Mouse (Mus musculus): Measurements from ENCODE around the gene Dpy30. TPM values are rescaled to one million over a fixed set of nuclear protein-coding genes. Genes with fewer than 3 reads are reported as not detected.

Gene Dpy30
- total RNA-seq (2023), result 40.3 TPM

DNA sequence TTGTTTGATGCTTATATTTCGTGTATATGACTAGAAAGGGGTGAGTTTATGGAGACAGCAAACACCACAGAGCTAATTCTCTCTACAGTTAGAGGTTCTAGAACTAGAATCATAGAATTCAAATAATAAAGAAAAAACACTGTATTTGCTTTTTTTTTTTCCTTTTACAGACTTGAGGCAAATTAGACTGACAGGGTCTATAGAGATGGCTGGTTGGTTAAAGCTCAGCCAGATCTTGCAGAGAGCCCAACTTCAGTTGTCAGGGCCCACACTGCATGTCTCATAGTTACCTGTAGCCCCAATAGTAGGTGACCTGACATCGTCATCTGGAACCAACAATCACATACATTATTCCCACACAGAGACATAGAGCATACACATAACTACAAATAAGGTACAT is at the start of gene Dpy30:
Gene Dpy30 (minus strand): TSS at position 101 of the 400 bp plus-strand sequence.

DNA sequence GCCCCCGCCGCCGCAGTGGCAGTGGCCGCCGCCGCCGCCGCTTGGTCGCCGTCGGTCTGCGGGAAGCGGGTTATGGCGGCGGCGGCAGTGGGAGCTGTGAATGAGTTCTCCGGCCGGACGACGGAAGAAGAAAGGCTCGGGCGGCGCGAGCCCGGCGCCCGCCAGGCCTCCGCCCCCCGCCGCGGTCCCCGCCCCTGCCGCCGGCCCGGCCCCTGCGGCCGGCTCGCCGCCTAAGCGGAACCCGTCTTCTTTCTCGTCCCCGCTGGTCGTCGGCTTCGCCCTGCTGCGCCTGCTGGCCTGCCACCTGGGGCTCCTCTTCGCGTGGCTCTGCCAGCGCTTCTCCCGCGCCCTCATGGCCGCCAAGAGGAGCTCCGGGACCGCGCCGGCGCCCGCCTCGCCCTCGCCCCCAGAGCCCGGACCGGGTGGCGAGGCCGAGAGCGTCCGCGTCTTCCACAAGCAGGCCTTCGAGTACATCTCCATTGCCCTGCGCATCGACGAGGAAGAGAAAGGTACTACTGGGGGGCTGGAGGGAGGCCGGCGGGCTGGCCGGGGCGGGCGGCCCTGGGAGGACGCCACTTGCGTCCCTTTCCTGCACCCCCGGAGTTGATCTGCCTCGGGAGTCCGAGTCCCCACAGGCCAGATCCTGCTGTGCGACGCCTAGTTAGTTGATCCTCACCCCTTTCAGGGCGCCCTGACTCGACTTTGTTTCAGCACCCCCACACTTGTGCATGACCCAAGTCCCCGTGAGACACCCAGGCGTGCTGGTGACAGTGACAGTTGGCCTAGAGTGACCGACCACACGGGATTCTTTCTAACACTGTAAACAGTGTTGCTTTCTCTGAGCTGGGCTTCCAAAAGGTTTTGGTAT is 15.4 kb upstream of the Dpy30 start, which contains the start of gene Spast:
Gene Spast (plus strand): TSS at position 51 of the 868 bp plus-strand sequence.

DNA sequence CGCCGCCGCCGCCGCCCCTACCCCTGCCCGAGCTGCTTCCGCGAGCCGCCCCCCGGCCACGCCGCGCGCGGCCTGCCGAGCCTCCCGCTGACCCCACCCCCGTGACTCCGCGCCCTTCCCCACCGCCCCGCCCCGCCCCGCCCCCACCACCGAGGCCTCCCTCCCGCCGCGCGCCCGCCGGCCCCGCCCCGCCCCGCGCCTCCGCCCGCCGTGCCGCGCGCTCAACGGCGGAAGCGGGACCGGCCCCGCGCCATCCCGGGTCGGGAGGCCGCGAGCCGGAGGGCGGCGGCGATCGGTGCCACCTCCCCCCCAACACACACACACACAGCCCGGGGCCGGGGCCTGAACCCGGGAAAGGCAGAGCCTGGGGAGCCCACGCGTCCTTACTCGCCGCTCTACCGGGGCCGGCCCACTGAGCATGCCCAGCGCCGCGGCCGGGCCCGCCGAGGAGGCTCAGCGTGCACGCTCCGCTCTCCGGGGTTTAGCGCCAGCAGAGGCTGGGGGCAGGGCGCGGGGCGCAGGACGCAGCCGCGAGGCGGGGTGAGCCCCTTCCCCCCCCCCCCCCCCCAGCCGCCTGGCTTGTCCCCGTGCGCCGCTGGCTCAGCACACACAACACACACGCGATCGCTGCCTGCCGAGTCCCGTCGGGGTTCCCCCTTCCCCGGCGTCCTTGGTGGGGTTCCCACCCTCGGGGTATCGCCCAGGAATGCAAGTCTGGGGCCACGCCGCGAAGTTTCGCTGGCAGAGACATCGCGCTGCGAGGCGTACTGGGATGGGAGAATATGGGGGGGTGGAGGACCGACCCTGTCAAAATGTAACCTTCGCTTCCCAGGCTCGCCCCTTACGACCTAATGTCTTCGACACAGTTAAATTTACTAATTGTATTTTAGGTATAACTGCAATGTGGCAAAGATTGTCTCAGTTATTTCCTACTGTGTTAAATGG is 28.4 kb downstream of the Dpy30 start, which contains the start of gene Memo1:
Gene Memo1 (minus strand): TSS at position 496 of the 945 bp plus-strand sequence.

Other genes with a start within 250 kb of the Dpy30 start
- 36.5 TPM for gene Memo1, start 28.4 kb downstream of the Dpy30 start, total RNA-seq (2023)
- 28.6 TPM for gene Spast, start 15.0 kb upstream of the Dpy30 start, total RNA-seq (2023)
- gene Slc30a6, start 71.7 kb upstream of the Dpy30 start, total RNA-seq (2023), result 23.5 TPM
- gene Nlrc4, start 135.2 kb upstream of the Dpy30 start, total RNA-seq (2023), result 1.8 TPM
- 48.2 TPM for gene Yipf4, start 165.5 kb upstream of the Dpy30 start, total RNA-seq (2023)
- gene Birc6, start 204.4 kb upstream of the Dpy30 start, total RNA-seq (2023), result 238 TPM